Mouse (Mus musculus) cerebellum, adult 11-12 months (tissue): ENCODE data around the gene Sec63.

Source experiments
- DNase-seq: peaks from one replicate; pipeline ENCODE4 v3.0.0; 2022

Sec63 gene

DNA sequence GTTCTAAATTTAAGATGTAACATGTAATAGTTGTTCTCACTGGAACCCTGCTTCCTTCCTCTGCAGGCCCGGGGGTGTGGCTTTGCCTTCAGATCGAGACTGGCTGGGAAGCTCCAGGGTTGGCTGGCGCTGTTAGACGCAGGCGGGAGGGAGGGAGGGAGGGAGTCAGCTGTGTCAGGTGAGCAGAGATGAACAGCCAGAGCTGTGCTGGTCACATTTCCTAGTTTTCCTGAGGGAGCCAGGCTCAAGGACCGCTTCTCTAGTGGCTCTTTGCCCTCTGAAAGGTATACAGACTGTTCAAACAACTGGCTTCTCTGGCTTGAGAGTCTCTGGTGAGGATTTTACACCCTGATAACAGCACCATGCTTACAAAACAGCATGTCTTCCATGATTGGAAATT lies 69.1 kb downstream of the Sec63 start:
- no peak for DNase-seq

DNA sequence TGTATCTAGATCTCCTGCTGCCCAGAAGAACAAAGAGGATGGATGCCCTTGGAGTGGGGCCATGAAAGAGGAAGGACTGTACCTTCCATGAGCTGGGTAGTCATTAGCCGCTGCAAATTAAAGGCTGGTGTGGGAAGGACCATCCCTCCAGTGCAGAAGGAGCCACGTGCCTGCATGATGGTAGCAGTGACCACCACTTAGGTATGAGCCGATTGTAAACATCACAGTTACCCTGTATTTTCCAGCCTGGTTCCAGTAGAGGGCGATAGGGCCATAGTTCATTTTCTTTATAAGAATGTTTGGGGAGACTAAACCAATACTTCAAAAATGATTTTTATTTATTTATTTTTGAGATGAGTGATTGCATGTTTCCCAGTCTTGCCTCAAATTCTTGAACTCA lies 71.4 kb downstream of the Sec63 start:
- DNase-seq, result no peak

GRCm38 (mm10) chr10:42833871-42834727 lies 72.8 kb downstream of the Sec63 start:
- no peak for DNase-seq

DNA sequence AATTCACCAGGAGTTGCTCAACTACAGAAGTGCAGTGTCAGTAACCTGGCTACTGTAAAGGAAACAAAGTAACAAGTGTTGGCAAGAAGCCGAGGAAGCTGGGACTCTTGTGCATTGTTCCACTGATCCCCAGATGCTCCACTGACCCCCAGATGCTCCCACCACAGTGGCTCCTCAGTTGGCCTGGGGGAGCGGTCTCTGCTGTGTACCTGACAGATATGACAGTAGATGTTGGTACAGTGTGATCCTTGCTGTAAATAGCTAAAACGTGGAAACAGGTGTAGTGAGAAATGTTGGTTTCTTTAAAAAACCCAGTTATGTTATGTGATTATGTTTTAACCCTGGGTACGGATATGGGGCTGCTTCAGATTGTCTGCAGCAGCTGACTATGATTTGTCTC lies 76.8 kb downstream of the Sec63 start:
- no peak for DNase-seq

DNA sequence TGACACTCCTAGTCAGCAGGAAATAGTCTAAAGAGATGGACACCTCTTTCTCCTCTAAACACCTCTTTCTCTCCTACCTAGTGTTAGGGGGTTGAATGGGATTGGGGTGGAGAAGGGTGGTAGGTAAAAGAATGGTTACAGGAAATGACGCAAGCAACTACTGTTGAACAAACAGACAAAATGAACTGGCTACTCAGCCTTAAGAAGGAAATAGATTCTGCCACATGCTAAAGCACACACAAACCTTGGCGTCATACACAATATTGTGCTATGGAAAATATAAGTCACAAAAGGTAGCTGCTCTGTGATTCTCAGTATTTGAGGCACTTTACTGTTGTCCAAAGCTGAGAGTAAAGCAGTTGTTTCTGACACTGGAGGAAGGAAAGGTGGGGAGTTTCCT lies 77.4 kb downstream of the Sec63 start:
- no peak for DNase-seq

DNA sequence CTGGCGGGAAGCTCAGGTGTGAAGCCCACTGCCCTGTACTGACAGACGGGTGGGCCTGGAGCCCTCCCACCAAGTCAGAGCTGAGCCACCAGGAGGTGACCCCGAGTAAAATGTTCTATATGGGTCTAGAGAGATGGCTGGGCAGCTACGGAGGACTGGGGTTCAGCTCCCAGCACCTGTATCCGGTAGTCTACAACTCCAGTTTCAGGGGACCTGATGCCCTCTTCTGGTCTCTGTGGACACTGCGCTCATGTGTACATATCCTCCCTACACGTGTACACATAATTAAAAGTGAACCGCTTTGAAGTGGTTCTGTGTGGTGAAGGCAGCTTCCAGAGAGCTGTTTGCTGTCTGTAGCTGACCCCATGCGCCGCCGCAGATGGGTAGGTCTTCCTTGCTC lies 78.7 kb downstream of the Sec63 start:
- no peak for DNase-seq

- DNase-seq, result no peak
Measured at GRCm38 (mm10) chr10:42841531-42842195, 80.4 kb downstream of the Sec63 start.

DNA sequence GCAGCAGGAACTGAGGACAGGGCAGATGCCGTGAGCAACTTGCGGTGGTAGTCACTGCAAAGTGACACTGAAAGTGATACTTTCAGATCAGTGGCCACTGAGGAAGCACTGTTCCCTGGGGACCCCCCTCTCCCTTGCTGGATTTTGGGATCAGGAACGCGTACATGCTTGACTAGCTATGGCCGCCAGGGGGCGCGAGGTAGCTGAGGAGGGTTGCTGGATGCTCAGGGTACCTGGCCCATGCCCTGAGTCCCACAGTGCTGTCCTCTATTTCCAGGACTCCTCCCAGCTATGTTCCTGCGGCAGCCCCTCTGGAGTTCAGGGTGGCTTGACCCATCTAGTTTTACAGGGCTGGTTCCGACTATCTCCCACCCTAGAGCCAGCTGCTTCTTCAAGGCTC lies 81.1 kb downstream of the Sec63 start:
- DNase-seq, result peak; percentile 28

- DNase-seq, result no peak
Measured at GRCm38 (mm10) chr10:42843416-42843815, 82.1 kb downstream of the Sec63 start.

DNA sequence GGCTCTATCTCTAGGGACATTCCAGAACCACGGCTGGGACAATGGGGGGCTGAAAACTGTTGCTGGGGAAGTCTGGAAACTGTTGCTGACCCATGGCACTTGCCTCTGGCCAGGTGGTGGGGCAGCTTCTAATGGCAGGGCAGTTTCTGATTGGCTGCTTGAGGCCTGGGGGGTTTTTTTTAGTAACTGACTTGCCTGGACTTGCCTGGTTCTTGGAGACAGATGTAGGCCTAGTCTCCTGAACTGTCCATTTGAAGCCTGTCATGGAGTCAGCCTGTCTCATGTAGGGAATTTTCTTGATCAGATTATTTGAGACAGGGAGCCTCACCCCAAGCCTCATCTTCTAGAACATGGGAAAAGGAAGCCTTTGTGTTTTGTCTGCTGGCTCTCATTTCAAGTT lies 84.2 kb downstream of the Sec63 start:
- DNase-seq, result no peak

DNA sequence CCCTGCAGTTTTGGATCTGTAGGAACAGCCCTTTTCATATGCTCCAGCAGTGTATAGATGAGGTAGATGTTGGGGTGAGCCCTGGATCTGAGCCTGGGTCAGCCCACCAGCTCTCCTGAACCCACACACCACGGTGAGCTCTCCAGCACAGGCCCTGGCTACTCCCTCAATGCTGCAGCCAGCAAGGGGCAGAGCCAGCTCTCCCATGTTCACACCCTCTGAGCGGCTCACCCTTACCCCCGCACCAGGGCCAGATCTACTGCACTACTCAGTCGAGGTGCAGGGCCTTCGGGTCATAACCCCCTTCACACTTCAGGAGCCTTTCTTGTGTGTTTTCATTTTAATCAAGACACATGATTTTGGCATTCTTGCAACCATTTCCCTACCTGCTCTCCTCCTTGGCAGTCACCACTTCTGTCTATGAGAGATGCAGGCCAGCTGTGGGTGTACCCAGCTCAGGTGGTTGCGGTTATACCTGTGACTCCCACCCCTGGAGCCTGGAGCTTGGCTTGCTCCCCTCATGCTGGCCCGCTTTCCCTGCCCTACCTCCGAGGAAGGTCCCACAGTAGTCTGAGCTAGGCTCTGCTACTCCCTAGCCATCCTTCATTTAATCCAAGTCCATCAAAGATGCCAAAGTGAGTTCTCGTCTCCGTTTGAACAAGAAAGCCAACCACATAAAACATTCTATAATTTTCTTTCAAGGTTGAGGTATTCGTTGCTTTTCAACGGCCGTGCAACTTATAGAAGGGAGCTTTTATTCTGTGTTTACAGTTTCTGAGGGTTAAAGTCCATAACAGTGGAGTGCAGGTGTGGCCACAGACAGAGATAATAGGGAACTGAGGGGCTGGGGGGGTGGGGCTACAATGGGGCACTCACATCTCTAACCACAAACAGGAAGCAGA lies 87.1 kb downstream of the Sec63 start:
- no peak for DNase-seq

DNA sequence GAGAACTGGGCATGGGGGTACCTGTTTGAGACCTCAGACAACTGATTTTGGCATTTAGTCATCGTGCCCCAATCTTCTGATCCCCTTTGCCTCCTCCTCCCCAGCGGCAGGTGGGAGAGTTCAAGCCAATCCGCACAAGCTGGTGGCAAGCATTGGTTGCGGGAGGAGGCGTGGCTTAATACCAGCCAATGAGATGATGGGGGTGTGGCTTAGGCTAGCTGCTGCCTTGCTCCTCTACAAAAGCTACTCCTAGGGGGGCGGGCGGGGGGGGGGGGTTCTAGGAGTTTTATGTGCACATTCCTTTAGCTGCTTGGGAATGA lies 87.7 kb downstream of the Sec63 start:
- no peak for DNase-seq

DNA sequence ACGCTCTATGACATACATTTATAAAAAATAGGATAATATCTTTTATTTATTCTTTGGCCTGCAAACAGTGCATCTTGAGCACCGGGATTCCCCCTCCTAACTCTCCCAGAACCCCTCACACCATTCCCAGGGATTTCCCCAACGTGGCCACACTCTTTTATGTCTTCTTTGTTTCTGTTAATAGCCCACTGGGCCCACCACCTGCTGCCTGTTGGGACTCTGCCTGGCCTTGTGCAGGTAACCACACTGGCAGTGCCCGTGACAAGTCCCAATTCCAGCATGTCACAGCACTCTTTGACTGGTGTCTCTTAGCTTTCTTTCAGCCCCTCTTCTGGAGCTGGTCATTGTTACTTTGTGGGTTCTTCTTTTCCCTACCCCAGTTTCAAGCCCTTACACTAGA lies 93.5 kb downstream of the Sec63 start:
- no peak for DNase-seq

DNA sequence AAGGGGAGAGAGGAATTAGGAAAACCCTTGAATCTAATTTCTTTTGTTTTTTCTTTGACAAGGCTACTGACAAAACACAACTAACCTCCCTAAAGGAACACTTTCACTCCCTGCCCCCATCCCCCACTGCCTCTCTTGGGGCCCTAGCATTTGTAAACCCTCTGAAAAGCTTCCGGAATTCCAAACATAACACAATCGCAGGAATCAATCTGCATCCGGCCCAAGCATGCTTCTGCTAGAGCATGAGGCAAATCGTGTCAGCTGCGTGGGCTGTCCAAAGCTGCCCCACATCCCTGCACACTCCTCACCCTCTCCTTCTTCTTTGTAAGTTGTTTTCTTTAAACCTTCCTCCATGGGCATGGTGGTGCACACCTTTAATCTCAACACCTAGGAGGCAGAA lies 94.0 kb downstream of the Sec63 start:
- no peak for DNase-seq

DNA sequence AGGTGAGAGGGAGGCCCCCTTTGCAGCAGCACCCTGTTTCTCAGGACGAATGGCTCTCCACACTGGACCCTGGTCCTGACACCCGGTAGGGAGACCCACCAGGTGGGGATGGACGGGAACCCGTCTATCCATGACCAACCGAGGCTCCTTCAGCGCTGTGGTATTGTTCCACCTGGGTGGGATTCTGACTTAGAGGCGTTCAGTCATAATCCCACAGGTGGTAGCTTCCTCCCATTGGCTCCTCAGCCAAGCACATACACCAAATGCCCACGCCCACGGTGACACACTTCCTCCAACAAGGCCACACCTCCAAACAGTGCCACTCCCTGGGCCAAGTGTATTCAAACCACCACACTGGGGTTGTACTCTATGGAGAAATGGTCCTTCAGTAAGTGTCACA lies 95.3 kb downstream of the Sec63 start:
- DNase-seq, result no peak

- DNase-seq, result no peak
Measured at GRCm38 (mm10) chr10:42857021-42857420, 95.7 kb downstream of the Sec63 start.

- DNase-seq, result no peak
Measured at GRCm38 (mm10) chr10:42859781-42860158, 98.5 kb downstream of the Sec63 start.

DNA sequence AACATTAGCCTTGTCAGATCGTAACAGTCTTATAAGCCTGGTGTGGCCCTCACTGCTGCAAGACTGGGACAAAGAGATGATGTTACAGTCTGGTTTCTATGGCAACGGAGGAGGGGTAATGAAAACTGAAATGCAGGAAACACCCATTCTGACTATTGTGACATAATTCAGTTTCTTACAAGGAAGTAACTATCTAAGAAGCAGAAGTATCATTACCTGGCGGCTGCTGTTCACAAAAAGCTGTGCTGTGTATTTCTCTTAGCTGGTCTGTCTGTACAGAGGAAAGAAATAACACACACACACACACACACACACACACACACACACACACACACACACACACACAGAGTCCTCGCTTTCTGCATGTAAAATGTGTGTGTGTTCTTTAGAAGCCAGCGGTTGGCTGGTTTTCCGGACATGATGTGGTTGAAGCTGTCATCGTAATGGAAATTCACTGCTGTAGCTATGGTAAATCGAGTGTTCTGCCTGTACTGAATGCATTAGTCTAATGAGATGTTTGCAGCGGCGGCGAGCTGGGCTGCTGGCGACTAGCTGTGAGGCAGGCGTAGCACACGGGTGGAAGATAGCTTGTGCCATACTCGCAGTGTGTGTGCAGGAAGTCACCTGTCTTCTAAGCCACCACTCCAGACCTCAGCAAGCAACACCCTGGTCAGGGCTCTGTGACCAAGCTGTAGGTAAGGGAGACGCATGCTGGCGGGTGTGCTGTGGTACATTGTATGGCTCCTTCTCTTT lies 99.0 kb downstream of the Sec63 start, which contains the start of gene Scml4:
TSS of gene Scml4 (plus strand) at position 212 of the 753 bp plus-strand sequence.
- no peak for DNase-seq

DNA sequence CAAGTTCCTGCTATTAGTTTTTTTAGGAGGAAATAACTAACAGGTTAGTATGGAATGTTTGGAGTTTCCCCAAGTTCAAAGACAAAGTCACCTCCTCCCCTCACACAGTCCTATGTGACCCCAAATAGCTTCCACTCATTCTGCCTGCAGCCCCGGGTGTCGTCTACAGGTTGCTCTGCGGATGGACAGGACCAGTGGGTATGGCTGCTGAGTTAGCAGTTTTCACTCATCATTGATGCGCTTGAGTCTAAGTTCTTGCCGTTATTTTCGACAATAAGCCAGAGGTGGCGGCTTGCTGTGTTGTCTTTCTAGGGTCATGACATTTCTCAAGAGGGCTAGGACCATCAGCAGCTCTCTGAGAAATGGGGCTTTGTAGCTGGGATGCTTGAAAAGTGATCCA lies 100.2 kb downstream of the Sec63 start:
- DNase-seq, result no peak

DNA sequence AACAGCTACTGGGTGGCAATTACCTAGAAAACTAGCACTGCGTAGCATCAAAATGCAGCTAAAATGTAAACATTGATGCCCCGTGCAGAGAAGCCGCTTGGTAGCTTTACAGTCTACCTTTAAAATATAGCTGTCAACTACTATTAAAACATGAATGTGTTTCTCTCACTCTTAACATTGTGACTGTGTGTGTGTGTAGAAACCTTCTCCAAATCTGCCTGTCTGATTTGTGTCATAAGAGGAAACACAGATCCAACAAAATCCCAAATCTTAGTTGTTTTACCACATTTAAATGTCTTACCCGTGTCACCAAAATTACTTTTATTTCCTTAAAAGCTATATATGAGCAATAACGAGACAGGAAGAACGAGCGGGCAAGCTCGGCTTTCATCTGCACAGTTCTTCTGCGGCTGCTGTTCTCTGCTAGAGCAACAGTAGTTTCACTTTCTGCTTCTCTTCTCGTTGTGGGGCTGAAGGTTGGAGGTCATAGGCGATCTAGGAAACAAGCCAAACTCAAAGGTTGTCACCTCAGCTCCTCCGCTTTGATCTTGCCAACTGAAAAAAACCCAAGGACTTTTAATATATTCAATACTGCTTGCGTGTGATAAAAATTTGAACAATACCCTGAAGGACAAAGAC lies 100.9 kb downstream of the Sec63 start:
- no peak for DNase-seq

DNA sequence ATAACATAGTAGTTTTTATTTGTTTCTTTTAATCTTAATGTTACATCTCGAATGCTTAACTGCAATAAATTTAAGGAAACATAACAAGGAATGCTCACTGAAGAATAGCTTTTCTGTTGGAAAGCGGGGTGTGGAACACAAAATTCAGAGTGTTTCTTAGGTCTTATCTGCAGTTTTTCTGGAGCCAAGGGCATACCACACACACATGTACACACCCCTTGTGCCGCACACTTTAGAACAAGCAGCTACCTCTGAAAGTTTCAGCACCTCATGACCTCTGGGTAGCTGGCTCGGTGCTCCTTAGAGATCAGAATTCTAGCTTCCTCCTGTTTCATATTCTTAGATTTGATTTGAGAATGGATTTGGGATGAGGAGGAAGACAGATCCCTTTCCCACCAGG lies 101.5 kb downstream of the Sec63 start:
- DNase-seq, result no peak

DNA sequence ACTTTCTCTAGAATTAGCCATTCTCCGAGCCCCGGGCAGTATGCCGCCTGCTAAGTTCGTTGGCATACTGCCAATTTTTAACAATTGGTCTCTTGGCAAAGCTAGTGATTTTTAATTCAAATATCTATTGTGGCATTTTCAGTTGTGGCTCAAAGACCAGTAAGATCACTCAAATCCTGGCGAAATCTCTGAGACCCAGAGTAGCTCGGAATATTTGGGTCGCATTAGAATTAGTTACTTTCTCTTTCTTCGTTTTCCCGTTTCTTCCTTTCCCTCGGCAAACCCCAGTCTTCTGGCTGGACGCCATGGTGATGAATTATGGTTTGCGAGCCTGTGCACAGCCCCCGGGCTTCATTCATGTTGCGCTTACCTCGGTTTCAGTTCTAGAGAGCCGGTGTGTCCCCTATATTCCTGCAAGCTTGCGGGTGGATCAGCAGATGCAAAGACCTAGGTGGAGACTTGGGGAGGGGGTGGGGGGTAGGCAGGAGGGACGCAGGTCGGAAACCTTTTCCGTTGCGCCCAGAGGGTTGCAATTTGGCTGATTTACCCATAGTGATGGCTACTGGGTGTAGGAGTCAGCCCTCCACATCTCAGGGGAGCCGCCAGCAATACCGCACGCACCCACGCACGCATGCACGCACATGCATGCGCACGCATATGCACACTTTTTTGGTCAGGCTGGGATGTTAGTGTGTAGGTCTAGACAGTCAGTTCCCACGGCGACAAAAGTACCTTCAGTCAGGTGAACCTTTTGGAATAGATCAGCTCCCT lies 102.5 kb downstream of the Sec63 start:
- DNase-seq, result peak; percentile 10
